Mouse (Mus musculus): ENCODE measurements around the gene Ptgr1.

Gene Ptgr1

DNA sequence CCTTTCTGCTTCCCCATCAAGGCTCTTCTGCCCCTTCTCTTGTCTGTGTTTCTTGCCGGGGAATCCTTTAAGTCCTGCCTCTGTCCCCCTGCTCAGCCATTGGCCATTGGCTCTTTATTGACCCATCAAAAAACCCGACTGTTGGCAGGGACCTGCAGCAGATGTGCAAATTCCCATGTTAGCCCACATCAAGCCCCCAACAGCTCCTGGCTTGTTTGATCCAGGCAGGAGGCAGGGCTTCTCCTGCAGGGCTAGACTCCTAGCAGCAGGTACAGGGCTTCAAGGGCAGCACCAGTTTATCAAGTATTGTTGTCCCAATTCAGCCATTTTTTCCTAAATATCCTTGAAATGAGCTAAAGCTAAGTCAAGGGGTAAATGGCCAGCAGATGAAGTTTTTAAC, 60.8 kb downstream of the Ptgr1 start:
- no peak for DNase-seq (ENCODE audit: low read depth, low spot score)

DNA sequence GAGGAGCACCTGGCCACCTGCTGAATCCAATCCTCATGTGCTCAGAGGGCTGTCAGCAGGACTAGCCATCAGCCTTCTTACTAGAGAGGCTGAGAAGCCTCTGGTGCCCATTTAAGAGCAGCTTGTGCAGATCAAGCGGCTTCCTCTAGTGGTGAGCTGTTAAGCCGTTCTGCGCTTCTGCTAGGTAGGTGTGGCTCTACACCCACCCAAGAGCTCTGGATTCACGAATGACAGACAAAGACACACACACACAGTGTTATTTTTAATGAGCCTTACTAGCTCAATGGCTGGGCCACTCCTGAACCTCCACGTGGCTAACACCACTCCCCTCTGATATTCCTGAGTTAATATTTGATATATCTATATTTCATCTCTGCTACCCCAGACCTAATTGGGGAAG, 61.3 kb downstream of the Ptgr1 start:
- DNase-seq (ENCODE audit: low read depth, low spot score): no peak

GRCm38 (mm10) chr4:58923933-58924332, 63.0 kb downstream of the Ptgr1 start:
- no peak for DNase-seq (ENCODE audit: low read depth, low spot score)

Measured in R1 (cell line).